25 mouse cellular contexts compared by ENCODE assay signal in genomic region chr3:95294718-95295117, GRCm38 (mm10). TPM values are rescaled to one million over a fixed set of nuclear protein-coding genes. Genes with fewer than 3 reads are reported as not detected.
DNase-seq lines count a peak whose midpoint lies in the region; ATAC-seq and TF ChIP-seq lines count a peak whose summit lies in the region.
"Had no signal": no experiment of that assay in that cellular context is flagged by ENCODE, and none has a peak within 500 bp of the region (broad histone marks: within the 10 kb centered on the region; RNA-seq: fewer than 3 reads in every experiment).

No protein-coding gene starts in this region.

- H3K36me3 ChIP-seq in intestine, postnatal 0 days (ENCODE audit: control insufficient read depth, insufficient read depth) = peaks cover 24% of the 10 kb centered on the region
- H3K36me3 ChIP-seq in intestine, embryonic 15.5 days = peaks cover 13% of the 10 kb centered on the region; the same call in 1 of the 2 replicates
- peaks cover 31% of the 10 kb centered on the region for H3K36me3 ChIP-seq in ES-E14 (ENCODE audit: control insufficient read depth, insufficient read depth, low read length, poor library complexity, severe bottlenecking)
- peaks cover 60% of the 10 kb centered on the region for H3K36me3 ChIP-seq in liver, embryonic 12.5 days
- peaks cover 55% of the 10 kb centered on the region for H3K36me3 ChIP-seq in small intestine, adult 2 months (ENCODE audit: control insufficient read depth, insufficient read depth, low read length)

- TF ChIP-seq POLR2A in small intestine, adult 2 months (IDR thresholded peaks at IDR 0.05; ENCODE audit: low read depth, low read length) = no peak
- TF ChIP-seq POLR2A in cerebellum, adult 2 months (IDR thresholded peaks at IDR 0.05; ENCODE audit: borderline replicate concordance, insufficient read depth, low read length) = no peak

- no peak for DNase-seq in ES-E14 (ENCODE audit: low read depth, low spot score)
- no peak for DNase-seq in adrenal gland, postnatal 4 days (ENCODE audit: low spot score in 2 of 2)
- no peak for DNase-seq in cerebellum, adult 2 months
- DNase-seq in retina, postnatal 1 day = no peak
- DNase-seq: adrenal gland, postnatal 25 days; cerebellum, adult 18-20 months; heart, postnatal 36 days; layer of hippocampus, adult 9-11 months; left cerebral cortex, postnatal 4 days; lung, postnatal 4 days; thymus, postnatal 14 days had no signal

- WGBS in intestine, postnatal 0 days = 66% methylated on average over 5 of the region's 5 CpGs
- 86% methylated on average over 5 of the region's 5 CpGs for WGBS in intestine, embryonic 15.5 days
- WGBS in liver, embryonic 12.5 days (ENCODE audit: insufficient replicate concordance) = 81% methylated on average over 5 of the region's 5 CpGs
- 51% methylated on average over 5 of the region's 5 CpGs for WGBS in small intestine, adult 2 months
- WGBS in cerebellum, adult 2 months = 53% methylated on average over 5 of the region's 5 CpGs

- ATAC-seq in intestine, postnatal 0 days = peak; percentile 29
- no peak for ATAC-seq in intestine, embryonic 15.5 days
- no peak for ATAC-seq in liver, embryonic 12.5 days

- no peaks in the 10 kb centered on the region for H3K4me1 ChIP-seq in intestine, postnatal 0 days (replicated peaks; ENCODE audit: control insufficient read depth, insufficient read depth, low read length)
- peaks cover 15% of the 10 kb centered on the region; the same call in 1 of the 2 replicates for H3K4me1 ChIP-seq in intestine, embryonic 15.5 days (replicated peaks)
- H3K4me1 ChIP-seq in ES-E14 (ENCODE audit: control insufficient read depth in 2 of 2, insufficient read depth in 2 of 2, low read length in 2 of 2, poor library complexity in 1 of 2) = peaks cover 2 to 37% of the 10 kb centered on the region in 2 experiments; a peak in 2 of 4 replicates
- H3K4me1 ChIP-seq in liver, embryonic 12.5 days = peaks cover 44% of the 10 kb centered on the region
- peaks cover 22% of the 10 kb centered on the region; the same call in 1 of the 2 replicates for H3K4me1 ChIP-seq in small intestine, adult 2 months (ENCODE audit: control insufficient read depth, insufficient read depth, insufficient read length, low read length)
- peaks cover 11% of the 10 kb centered on the region for H3K4me1 ChIP-seq in cerebellum, adult 2 months (ENCODE audit: control insufficient read depth, insufficient read depth, low read length)
- H3K4me1 ChIP-seq: forebrain, embryonic 12.5 days; hindbrain, embryonic 13.5 days; midbrain, embryonic 12.5 days; neural tube, embryonic 15.5 days had no signal

- H3K27me3 ChIP-seq in intestine, postnatal 0 days (replicated peaks; ENCODE audit: control insufficient read depth, insufficient read depth, low read length) = no peaks in the 10 kb centered on the region
- H3K27me3 ChIP-seq in intestine, embryonic 15.5 days (replicated peaks) = no peaks in the 10 kb centered on the region
- no peaks in the 10 kb centered on the region for H3K27me3 ChIP-seq in liver, embryonic 12.5 days (replicated peaks)
- no peaks in the 10 kb centered on the region for H3K27me3 ChIP-seq in small intestine, adult 2 months (ENCODE audit: control insufficient read depth, insufficient read depth, low read length)
- H3K27me3 ChIP-seq in cerebellum, adult 2 months (ENCODE audit: control insufficient read depth, insufficient read depth, low read length) = no peaks in the 10 kb centered on the region
- H3K27me3 ChIP-seq: forebrain, embryonic 12.5 days; heart, embryonic 15.5 days; hindbrain, embryonic 13.5 days; midbrain, embryonic 12.5 days; neural tube, embryonic 15.5 days had no signal

- in situ Hi-C loops in ES-E14 (cut with MboI; ENCODE audit: low sequenced_read_pairs in 2 of 2, unreplicated experiment in 2 of 2) = no loop called here

- H3K9me3 ChIP-seq in intestine, postnatal 0 days (ENCODE audit: control insufficient read depth) = no peaks in the 10 kb centered on the region
- no peaks in the 10 kb centered on the region for H3K9me3 ChIP-seq in intestine, embryonic 15.5 days
- H3K9me3 ChIP-seq in ES-E14 (ENCODE audit: control insufficient read depth, insufficient read depth, low read depth, low read length) = no peaks in the 10 kb centered on the region
- H3K9me3 ChIP-seq in liver, embryonic 12.5 days (replicated peaks) = no peaks in the 10 kb centered on the region
- H3K9me3 ChIP-seq: forebrain, embryonic 12.5 days; heart, embryonic 15.5 days; hindbrain, embryonic 13.5 days; midbrain, embryonic 12.5 days; neural tube, embryonic 15.5 days had no signal

- TF ChIP-seq CTCF in intestine, postnatal 0 days (IDR thresholded peaks at IDR 0.05; ENCODE audit: low read depth) = no peak
- TF ChIP-seq CTCF in small intestine, adult 2 months (IDR thresholded peaks at IDR 0.05; ENCODE audit: extremely low read depth, insufficient read length, insufficient replicate concordance, low read depth, low read length) = no peak
- TF ChIP-seq CTCF in cerebellum, adult 2 months (IDR thresholded peaks at IDR 0.05; ENCODE audit: borderline replicate concordance, insufficient read depth, low read depth, low read length) = no peak

- no peak overlapping the region for H3K9ac ChIP-seq in intestine, postnatal 0 days (ENCODE audit: low read depth, low read length)
- no peak overlapping the region for H3K9ac ChIP-seq in intestine, embryonic 15.5 days
- H3K9ac ChIP-seq in ES-E14 (ENCODE audit: insufficient read depth, low read depth, low read length, poor library complexity, severe bottlenecking) = no peak overlapping the region
- no peak overlapping the region for H3K9ac ChIP-seq in liver, embryonic 12.5 days
- H3K9ac ChIP-seq: forebrain, embryonic 12.5 days; heart, embryonic 15.5 days; hindbrain, embryonic 13.5 days; liver, embryonic 14.5 days; midbrain, embryonic 12.5 days; neural tube, embryonic 15.5 days had no signal

- peak overlapping the region; percentile 42 for H3K27ac ChIP-seq in intestine, postnatal 0 days (ENCODE audit: low read depth, low read length)
- no peak overlapping the region for H3K27ac ChIP-seq in intestine, embryonic 15.5 days
- peak overlapping the region; percentile 10; the same call in 1 of the 2 replicates for H3K27ac ChIP-seq in ES-E14 (ENCODE audit: insufficient read depth, low read depth, low read length, poor library complexity, severe bottlenecking)
- H3K27ac ChIP-seq in liver, embryonic 12.5 days = peak overlapping the region; percentile 11; the same call in 1 of the 2 replicates
- 0 out of 2 replicates have a peak overlapping the region, but pooled peaks have one; percentile 34 for H3K27ac ChIP-seq in small intestine, adult 2 months (ENCODE audit: insufficient read depth, low read depth, low read length)
- no peak overlapping the region for H3K27ac ChIP-seq in cerebellum, adult 2 months (ENCODE audit: insufficient read depth, low read length)
- H3K27ac ChIP-seq: forebrain, embryonic 12.5 days; heart, embryonic 15.5 days; hindbrain, embryonic 13.5 days; left cerebral cortex, adult 2 months; liver, embryonic 14.5 days; midbrain, embryonic 12.5 days; neural tube, embryonic 15.5 days had no signal

- H3K4me3 ChIP-seq in intestine, postnatal 0 days (ENCODE audit: low read depth, low read length) = no peak overlapping the region
- H3K4me3 ChIP-seq in intestine, embryonic 15.5 days (replicated peaks) = no peak overlapping the region
- H3K4me3 ChIP-seq in ES-E14 (ENCODE audit: insufficient read depth in 1 of 2, low read depth in 1 of 2, low read length in 2 of 2, poor library complexity in 1 of 2, severe bottlenecking in 1 of 2) = no peak overlapping the region
- no peak overlapping the region for H3K4me3 ChIP-seq in liver, embryonic 12.5 days
- no peak overlapping the region for H3K4me3 ChIP-seq in small intestine, adult 2 months (ENCODE audit: low read depth, low read length)
- no peak overlapping the region for H3K4me3 ChIP-seq in cerebellum, adult 2 months (replicated peaks; ENCODE audit: insufficient read depth, low read depth, low read length)
- H3K4me3 ChIP-seq: erythroblast, embryonic 14.5 days; forebrain, embryonic 12.5 days; heart, embryonic 15.5 days; hindbrain, embryonic 13.5 days; left cerebral cortex, adult 2 months; midbrain, embryonic 12.5 days; neural tube, embryonic 15.5 days had no signal

- no peak overlapping the region for H3K4me2 ChIP-seq in intestine, postnatal 0 days (replicated peaks; ENCODE audit: low read depth)
- H3K4me2 ChIP-seq in intestine, embryonic 15.5 days (replicated peaks) = no peak overlapping the region
- no peak overlapping the region for H3K4me2 ChIP-seq in liver, embryonic 12.5 days
- H3K4me2 ChIP-seq: forebrain, embryonic 12.5 days; heart, embryonic 15.5 days; hindbrain, embryonic 13.5 days; midbrain, embryonic 12.5 days; neural tube, embryonic 15.5 days had no signal

RNA-seq across cellular contexts. Expression of gene Anxa9, which starts 12.3 kb away (rescaled TPM):
- 2.0 and 2.3 TPM in 2 replicates for polyA plus RNA-seq in intestine, postnatal 0 days (2015; fragmentation: Nextera tagmentation; extraction: Ambion mirVana)
- polyA plus RNA-seq in intestine, embryonic 15.5 days (2015; fragmentation: Nextera tagmentation; extraction: Ambion mirVana) = 1.4 and 1.6 TPM in 2 replicates
- 0.58 and 1.1 TPM in 2 replicates for total RNA-seq in ES-E14 (2012; rRNA removed)
- polyA plus RNA-seq in liver, embryonic 12.5 days (2016; fragmentation: Nextera tagmentation; extraction: Ambion mirVana) = 3.1 and 4.6 TPM in 2 replicates
- polyA plus RNA-seq in small intestine, adult 2 months (2012; rRNA removed) = 0.52 and 0.65 TPM in 2 replicates
- 1 to 10 TPM; 1.1 to 1.3 TPM for total RNA-seq in adrenal gland, postnatal 4 days (2021)
- 1.2 and 1.5 TPM in 2 replicates for polyA plus RNA-seq in cerebellum, adult 2 months (2012; rRNA removed)

RNA-seq across cellular contexts. Expression of gene Prune1, which starts 12.8 kb away (rescaled TPM):
- polyA plus RNA-seq in intestine, postnatal 0 days (2015; fragmentation: Nextera tagmentation; extraction: Ambion mirVana) = 9.2 and 10.1 TPM in 2 replicates
- polyA plus RNA-seq in intestine, embryonic 15.5 days (2015; fragmentation: Nextera tagmentation; extraction: Ambion mirVana) = 15.5 and 15.7 TPM in 2 replicates
- 26.4 and 29.5 TPM in 2 replicates for total RNA-seq in ES-E14 (2012; rRNA removed)
- polyA plus RNA-seq in liver, embryonic 12.5 days (2016; fragmentation: Nextera tagmentation; extraction: Ambion mirVana) = 11.8 and 12.1 TPM in 2 replicates
- 4.4 and 11.5 TPM in 2 replicates for polyA plus RNA-seq in small intestine, adult 2 months (2012; rRNA removed)
- total RNA-seq in adrenal gland, postnatal 4 days (2021) = 10 to 100 TPM; 31.6 to 32.7 TPM
- polyA plus RNA-seq in cerebellum, adult 2 months (2012; rRNA removed) = 43.2 and 47.6 TPM in 2 replicates

RNA-seq across cellular contexts. Expression of gene Mindy1, which starts 13.6 kb away (rescaled TPM):
- 36.4 and 38.0 TPM in 2 replicates for polyA plus RNA-seq in intestine, postnatal 0 days (2015; fragmentation: Nextera tagmentation; extraction: Ambion mirVana)
- polyA plus RNA-seq in intestine, embryonic 15.5 days (2015; fragmentation: Nextera tagmentation; extraction: Ambion mirVana) = 36.1 and 38.4 TPM in 2 replicates
- 48.8 and 54.5 TPM in 2 replicates for total RNA-seq in ES-E14 (2012; rRNA removed)
- 18.8 and 22.5 TPM in 2 replicates for polyA plus RNA-seq in liver, embryonic 12.5 days (2016; fragmentation: Nextera tagmentation; extraction: Ambion mirVana)
- polyA plus RNA-seq in small intestine, adult 2 months (2012; rRNA removed) = 58.5 and 89.2 TPM in 2 replicates
- total RNA-seq in adrenal gland, postnatal 4 days (2021) = 100 to 1,000 TPM; 127 to 130 TPM
- polyA plus RNA-seq in cerebellum, adult 2 months (2012; rRNA removed) = 96.8 and 103 TPM in 2 replicates

RNA-seq across cellular contexts. Expression of gene Cers2, which starts 19.9 kb away (rescaled TPM):
- polyA plus RNA-seq in intestine, postnatal 0 days (2015; fragmentation: Nextera tagmentation; extraction: Ambion mirVana) = 109 and 120 TPM in 2 replicates
- polyA plus RNA-seq in intestine, embryonic 15.5 days (2015; fragmentation: Nextera tagmentation; extraction: Ambion mirVana) = 146 and 148 TPM in 2 replicates
- total RNA-seq in ES-E14 (2012; rRNA removed) = 87.6 and 101 TPM in 2 replicates
- polyA plus RNA-seq in liver, embryonic 12.5 days (2016; fragmentation: Nextera tagmentation; extraction: Ambion mirVana) = 134 and 135 TPM in 2 replicates
- polyA plus RNA-seq in small intestine, adult 2 months (2012; rRNA removed) = 51.3 and 84.0 TPM in 2 replicates
- total RNA-seq in adrenal gland, postnatal 4 days (2021) = 100 to 1,000 TPM; 145 to 147 TPM
- 133 and 142 TPM in 2 replicates for polyA plus RNA-seq in cerebellum, adult 2 months (2012; rRNA removed)

RNA-seq across cellular contexts. Expression of gene Bnipl, which starts 43.7 kb away (rescaled TPM):
- polyA plus RNA-seq in intestine, postnatal 0 days (2015; fragmentation: Nextera tagmentation; extraction: Ambion mirVana) = not detected in 2 replicates
- polyA plus RNA-seq in intestine, embryonic 15.5 days (2015; fragmentation: Nextera tagmentation; extraction: Ambion mirVana) = 0.36 and 0.56 TPM in 2 replicates
- 6.7 and 16.0 TPM in 2 replicates for total RNA-seq in ES-E14 (2012; rRNA removed)
- polyA plus RNA-seq in liver, embryonic 12.5 days (2016; fragmentation: Nextera tagmentation; extraction: Ambion mirVana) = not detected in 2 replicates
- 0.16 and 0.58 TPM in 2 replicates for polyA plus RNA-seq in small intestine, adult 2 months (2012; rRNA removed)
- under 1 TPM in 1 of 2 experiments, not detected in 1; 0.90 TPM for total RNA-seq in adrenal gland, postnatal 4 days (2021)
- 1.8 and 1.9 TPM in 2 replicates for polyA plus RNA-seq in cerebellum, adult 2 months (2012; rRNA removed)
- total RNA-seq: common myeloid progenitor, adult 5-6 weeks; gastrocnemius, adult 18-20 months; heart, postnatal 36 days had no signal
- polyA plus RNA-seq: erythroblast, embryonic 14.5 days had no signal

Comparison
In these comparisons a context has a peak if more than half of its experiments do, and no peak if none do; other contexts are left out.
1. H3K27ac ChIP-seq: peak in intestine, postnatal 0 days (single experiment), ES-E14 (single experiment), liver, embryonic 12.5 days (single experiment) and small intestine, adult 2 months (single experiment); none in intestine, embryonic 15.5 days (single experiment) and cerebellum, adult 2 months (single experiment).